Mouse (Mus musculus) CH12.LX (cell line): ENCODE data around the gene Gzmm. TPM values are rescaled to one million over a fixed set of nuclear protein-coding genes. Genes with fewer than 3 reads are reported as not detected.
A peak's percentile ranks its signal among the peaks of the same experiment; 100 is the strongest.

Source experiments
- DNase-seq: peaks from one replicate; pipeline ENCODE4 v3.0.0-alpha.2; 2013; ENCODE audit errors: extremely low read depth
- H3K27ac ChIP-seq: 2 replicates; pipeline ENCODE4 v1.5.1; 2012; ENCODE audit warnings: low read depth, mild to moderate bottlenecking, control low read depth, moderate library complexity; ENCODE audit not compliant: insufficient read depth
- H3K27me3 ChIP-seq: replicated peaks from 2 replicates; pipeline ENCODE3; 2012; ENCODE audit warnings: inconsistent platforms
- H3K36me3 ChIP-seq, 2 experiments: replicated peaks in 1 of 2; 2 replicates each; pipeline versions ENCODE3 to v1.6.1; 2012; ENCODE audit warnings: inconsistent platforms in 1 of 2, low read length in 1 of 2, mild to moderate bottlenecking in 1 of 2, mixed read lengths in 1 of 2, moderate library complexity in 1 of 2; ENCODE audit not compliant: control insufficient read depth in 1 of 2, insufficient read depth in 1 of 2
- H3K4me1 ChIP-seq, 2 experiments: 2 replicates each; pipeline ENCODE4 v1.6.1; 2012; ENCODE audit warnings: inconsistent platforms in 1 of 2, moderate library complexity in 1 of 2; ENCODE audit not compliant: insufficient read depth in 2 of 2, control insufficient read depth in 1 of 2
- H3K4me2 ChIP-seq: 2 replicates; pipeline ENCODE4 v1.6.1; 2012; ENCODE audit warnings: low read depth, mild to moderate bottlenecking, control low read depth; ENCODE audit not compliant: poor library complexity, insufficient read depth, severe bottlenecking
- H3K4me3 ChIP-seq, 3 experiments: fragments of 150-350 bp in 1 of 3; sonication (generic) in 1 of 3; replicated peaks in 1 of 3; 2 replicates each; pipeline versions ENCODE3 to v1.5.1; 2011 to 2012; ENCODE audit warnings: low read depth in 2 of 3, low read length in 2 of 3, mild to moderate bottlenecking in 2 of 3, moderate library complexity in 2 of 3, control low read depth in 1 of 3, improper control_type of control experiment in 1 of 3, inconsistent platforms in 1 of 3, mixed read lengths in 1 of 3; ENCODE audit not compliant: poor library complexity in 1 of 3
- H3K79me2 ChIP-seq: replicated peaks from 2 replicates; pipeline ENCODE4 v1.6.1; 2012; ENCODE audit warnings: mild to moderate bottlenecking, moderate library complexity; ENCODE audit not compliant: control insufficient read depth, poor library complexity, insufficient read depth, severe bottlenecking; ENCODE audit errors: extremely low read depth
- H3K9ac ChIP-seq: 2 replicates; pipeline ENCODE4 v1.6.1; 2012; ENCODE audit warnings: low read depth, mild to moderate bottlenecking, control low read depth, moderate library complexity; ENCODE audit not compliant: insufficient read depth
- H3K9me3 ChIP-seq: replicated peaks from 2 replicates; pipeline ENCODE3; 2012; ENCODE audit warnings: low read length, inconsistent platforms, mixed read lengths
- BHLHE40 ChIP-seq: IDR thresholded peaks from 2 replicates; pipeline ENCODE4 v1.6.1; 2011; ENCODE audit warnings: mild to moderate bottlenecking, low read depth, low read length, improper control_type of control experiment
- CHD2 ChIP-seq: IDR thresholded peaks from 2 replicates; pipeline ENCODE4 v1.6.1; 2011; ENCODE audit warnings: low read length, improper control_type of control experiment
- CTCF ChIP-seq, 2 experiments: IDR thresholded peaks in 1 of 2; conservative IDR thresholded peaks in 1 of 2; 2 replicates each; pipeline ENCODE4 v1.5.1; 2011 to 2012; ENCODE audit warnings: low read depth in 2 of 2, low read length in 2 of 2, improper control_type of control experiment in 1 of 2, inconsistent platforms in 1 of 2, mild to moderate bottlenecking in 1 of 2, moderate library complexity in 1 of 2
- ELF1 ChIP-seq: IDR thresholded peaks from 2 replicates; pipeline ENCODE4 v1.6.1; 2014; ENCODE audit warnings: low read depth, mild to moderate bottlenecking, inconsistent platforms, low read length, improper control_type of control experiment
- EP300 ChIP-seq: IDR thresholded peaks from 2 replicates; pipeline ENCODE4 v1.6.1; 2011; ENCODE audit warnings: low read length, improper control_type of control experiment
- GABPA ChIP-seq: IDR thresholded peaks from 2 replicates; pipeline ENCODE4 v1.6.1; 2012; ENCODE audit warnings: low read depth, low read length, improper control_type of control experiment, inconsistent platforms; ENCODE audit not compliant: insufficient replicate concordance
- HCFC1 ChIP-seq: IDR thresholded peaks from 2 replicates; pipeline ENCODE4 v1.6.1; 2012; ENCODE audit warnings: low read depth, mild to moderate bottlenecking, inconsistent platforms, low read length, improper control_type of control experiment
- IRF4 ChIP-seq: IDR thresholded peaks from 2 replicates; pipeline ENCODE4 v1.6.1; 2014; ENCODE audit warnings: low read depth, mild to moderate bottlenecking, inconsistent platforms, low read length, improper control_type of control experiment
- JUND ChIP-seq: conservative IDR thresholded peaks from 2 replicates; pipeline ENCODE4 v1.6.1; 2011; ENCODE audit warnings: low read depth, low read length, improper control_type of control experiment
- KAT2A ChIP-seq: IDR thresholded peaks from 2 replicates; pipeline ENCODE4 v1.6.1; 2012; ENCODE audit warnings: low read length, improper control_type of control experiment, inconsistent platforms; ENCODE audit not compliant: insufficient replicate concordance
- MAX ChIP-seq: IDR thresholded peaks from 2 replicates; pipeline ENCODE4 v1.6.1; 2011; ENCODE audit warnings: low read length, improper control_type of control experiment
- MAZ ChIP-seq: IDR thresholded peaks from 2 replicates; pipeline ENCODE4 v1.6.1; 2012; ENCODE audit warnings: low read depth, mild to moderate bottlenecking, inconsistent platforms, low read length, improper control_type of control experiment, moderate library complexity
- MXI1 ChIP-seq: IDR thresholded peaks from 2 replicates; pipeline ENCODE4 v1.6.1; 2011; ENCODE audit warnings: mild to moderate bottlenecking, low read depth, low read length, improper control_type of control experiment
- MYC ChIP-seq: IDR thresholded peaks from 2 replicates; pipeline ENCODE4 v1.6.1; 2011; ENCODE audit warnings: low read depth, mild to moderate bottlenecking, improper control_type of control experiment, low read length
- RAD21 ChIP-seq: IDR thresholded peaks from 2 replicates; pipeline ENCODE4 v1.6.1; 2011; ENCODE audit warnings: low read depth, mild to moderate bottlenecking, low read length, improper control_type of control experiment, moderate library complexity
- SMC3 ChIP-seq: IDR thresholded peaks from 2 replicates; pipeline ENCODE4 v1.6.1; 2011; ENCODE audit warnings: low read depth, low read length, improper control_type of control experiment
- TBP ChIP-seq: conservative IDR thresholded peaks from 2 replicates; pipeline ENCODE4 v1.6.1; 2011; ENCODE audit warnings: low read depth, low read length, improper control_type of control experiment
- UBTF ChIP-seq: IDR thresholded peaks from 2 replicates; pipeline ENCODE4 v1.6.1; 2012; ENCODE audit warnings: low read depth, mild to moderate bottlenecking, inconsistent platforms, low read length, improper control_type of control experiment, moderate library complexity
- USF2 ChIP-seq: conservative IDR thresholded peaks from 2 replicates; pipeline ENCODE4 v1.6.1; 2011; ENCODE audit warnings: low read depth, low read length, improper control_type of control experiment
- ZC3H11A ChIP-seq: IDR thresholded peaks from 2 replicates; pipeline ENCODE4 v1.6.1; 2012; ENCODE audit warnings: low read depth, mild to moderate bottlenecking, inconsistent platforms, low read length, improper control_type of control experiment
- ZMIZ1 ChIP-seq: IDR thresholded peaks from 2 replicates; pipeline ENCODE4 v1.6.1; 2012; ENCODE audit warnings: low read depth, mild to moderate bottlenecking, inconsistent platforms, low read length, improper control_type of control experiment
- ZNF384 ChIP-seq: IDR thresholded peaks from 2 replicates; pipeline ENCODE4 v1.6.1; 2012; ENCODE audit warnings: low read depth, low read length, improper control_type of control experiment, inconsistent platforms
- dilution Hi-C: fragments of 300-500 bp; cut with MboI; formaldehyde crosslinking; loops from 2 replicates; pipeline ENCODE4 v1.14.3; 2020; ENCODE audit warnings: low sequenced_read_pairs; ENCODE audit not compliant: extremely low pct_unique_long_range_greater_than_20kb, extremely low pct_ligation_motif_present
- in situ Hi-C: fragments of 300-500 bp; cut with MboI; formaldehyde crosslinking; loops from 3 replicates; pipeline ENCODE4 v1.14.3; 2019; ENCODE audit warnings: low sequenced_read_pairs, low pct_ligation_motif_present, low pct_unique_long_range_greater_than_20kb, mixed read lengths
- polyA plus RNA-seq: library from polyadenylated mRNA; unstranded; fragments of >175 nt; gene quantifications from 2 replicates; pipeline ENCODE4 v1.2.1, GENCODE M21; 2012; ENCODE audit warnings: low read depth; ENCODE audit not compliant: insufficient read length
- total RNA-seq, 2 experiments: library from RNA; depleted of rRNA; stranded (reverse); fragments of 300-350 nt in 1 of 2; fragments of >200 nt in 1 of 2; gene quantifications; 2 replicates each; pipeline ENCODE4 v1.2.3; 2012 to 2014

Gzmm gene
- total and polyA plus RNA-seq, 3 experiments: 0.17 to 0.73 (median 0.59) TPM

DNA sequence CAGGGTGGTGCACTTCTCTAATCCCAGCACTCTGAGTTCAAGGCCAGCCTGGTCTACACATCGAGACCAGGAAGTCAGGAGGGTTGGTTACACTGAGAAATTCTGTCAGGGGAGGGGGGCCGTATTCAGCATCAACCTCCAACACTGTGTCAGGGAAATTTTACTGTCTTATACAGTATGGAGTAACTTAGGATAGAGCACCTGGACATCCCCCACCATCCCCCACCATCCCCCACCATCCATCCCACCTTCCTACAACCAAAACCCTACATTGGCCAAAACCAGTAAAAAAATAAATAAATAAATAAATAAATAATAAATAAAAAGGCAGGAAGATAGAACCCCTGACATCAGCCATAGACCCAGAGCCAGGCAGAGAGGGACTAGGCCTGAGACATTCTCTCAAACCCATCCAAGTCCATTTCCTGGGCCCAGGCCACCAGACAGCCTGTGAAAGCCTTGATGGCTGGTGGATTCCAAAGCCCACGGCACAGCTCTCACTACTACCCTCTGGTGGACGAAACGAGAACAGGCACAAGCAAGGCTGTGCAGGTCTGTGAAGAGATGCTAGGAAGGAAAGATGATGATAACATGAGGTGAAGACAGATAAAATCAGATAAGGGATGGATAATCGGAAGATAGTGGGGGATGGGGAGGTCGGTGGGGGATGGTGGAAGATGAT is 39.6 kb upstream of the Gzmm start:
- no peak overlapping the region for H3K27ac ChIP-seq
- H3K4me2 ChIP-seq: no peak overlapping the region
- peak; percentile 64 to 91 for TF ChIP-seq CTCF (conservative IDR thresholded peaks at IDR 0.05 in 1 of 2, IDR thresholded peaks at IDR 0.05 in 1 of 2; ENCODE audit: low read depth in 2 of 2, low read length in 2 of 2)
- TF ChIP-seq RAD21: peak; percentile 60
- no peak for TF ChIP-seq KAT2A
- no peak for TF ChIP-seq JUND
- peak; percentile 95 for TF ChIP-seq SMC3
- H3K36me3 ChIP-seq: no peaks in the 10 kb centered on the region
- no peak overlapping the region for H3K9ac ChIP-seq
- dilution Hi-C loops: no loop called here
- H3K27me3 ChIP-seq: peaks cover 70% of the 10 kb centered on the region
- H3K4me3 ChIP-seq: no peak overlapping the region
- H3K9me3 ChIP-seq: peaks cover 4% of the 10 kb centered on the region
- in situ Hi-C loops: loop anchor here (5.0 kb wide), 1 partner anchor 52 kb away; no protein-coding TSS in a partner anchor
- H3K79me2 ChIP-seq: no peaks in the 10 kb centered on the region
- no peaks in the 10 kb centered on the region for H3K4me1 ChIP-seq
- peak; percentile 81 for DNase-seq

DNA sequence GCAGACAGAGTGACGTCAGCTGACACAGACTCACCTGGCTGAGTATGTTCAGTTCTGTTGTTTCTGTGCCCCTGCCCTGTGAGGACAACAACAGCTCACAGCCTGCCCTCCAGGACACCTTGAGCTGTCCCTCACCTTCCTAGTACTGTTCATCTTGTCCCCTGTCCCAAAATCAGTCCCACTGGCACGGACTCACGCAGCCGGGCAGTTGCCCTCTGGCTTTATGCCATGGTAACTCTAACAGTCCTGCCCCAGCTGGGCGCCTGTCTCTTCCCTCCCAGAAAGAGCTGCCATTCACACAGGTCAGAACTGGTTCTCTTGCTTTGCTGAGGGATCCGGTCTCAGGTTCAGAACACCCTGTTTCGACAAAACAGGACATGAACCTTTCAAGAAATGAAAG is 36.0 kb upstream of the Gzmm start:
- Histone ChIP-seq H3K4me1 (no peaks in the 10 kb centered on the region), H3K27me3 (peaks cover 61% of the 10 kb centered on the region), H3K9me3 (peaks cover 4% of the 10 kb centered on the region), H3K4me3 (no peak overlapping the region), H3K36me3 (no peaks in the 10 kb centered on the region), H3K9ac (no peak overlapping the region), H3K79me2 (no peaks in the 10 kb centered on the region), H3K4me2 (no peak overlapping the region), H3K27ac (no peak overlapping the region)
- in situ Hi-C loops: no loop called here
- dilution Hi-C loops: no loop called here
- no peak for DNase-seq
- TF ChIP-seq USF2: no peak
- no peak for TF ChIP-seq RAD21
- no peak for TF ChIP-seq HCFC1
- no peak for TF ChIP-seq UBTF
- no peak for TF ChIP-seq EP300
- TF ChIP-seq ZC3H11A: no peak
- no peak for TF ChIP-seq ELF1
- TF ChIP-seq BHLHE40: no peak
- TF ChIP-seq MXI1: no peak
- TF ChIP-seq MYC: no peak
- TF ChIP-seq ZNF384: no peak
- TF ChIP-seq GABPA: no peak
- no peak for TF ChIP-seq TBP
- no peak for TF ChIP-seq IRF4
- no peak for TF ChIP-seq JUND
- TF ChIP-seq ZMIZ1: no peak
- TF ChIP-seq MAZ: no peak
- no peak for TF ChIP-seq MAX
- no peak for TF ChIP-seq CHD2
